Mouse (Mus musculus) forebrain, embryonic 11.5 days (tissue): ENCODE measurements around the gene Ak5. TPM values are rescaled to one million over a fixed set of nuclear protein-coding genes. Genes with fewer than 3 reads are reported as not detected.

Experiments
- ATAC-seq: fragments of 200-750 bp; cut with Nextera tagmentation; replicated peaks from 2 replicates; pipeline ENCODE4 v1.8.0; 2017; ENCODE audit warnings: moderate TSS enrichment; ENCODE audit not compliant: low FRiP score
- DNase-seq: peaks from one replicate; pipeline ENCODE4 v3.0.0-alpha.2; 2017; ENCODE audit warnings: low spot score
- H3K27ac ChIP-seq: fragments of 300-500 bp; sonication (generic); 2 replicates; pipeline ENCODE4 v1.5.1; 2014; ENCODE audit warnings: low read depth, low read length
- H3K27me3 ChIP-seq: fragments of 300-500 bp; sonication (generic); 2 replicates; pipeline ENCODE4 v1.6.1; 2014; ENCODE audit warnings: mild to moderate bottlenecking, low read length, mixed read lengths; ENCODE audit not compliant: control insufficient read depth, insufficient read depth
- H3K36me3 ChIP-seq: fragments of 300-500 bp; sonication (generic); 2 replicates; pipeline ENCODE4 v1.6.1; 2014; ENCODE audit warnings: mild to moderate bottlenecking, low read length, moderate library complexity, mixed read lengths; ENCODE audit not compliant: control insufficient read depth, insufficient read depth
- H3K4me1 ChIP-seq: fragments of 300-500 bp; sonication (generic); replicated peaks from 2 replicates; pipeline ENCODE4 v1.6.1; 2014; ENCODE audit warnings: low read length, mixed read lengths; ENCODE audit not compliant: control insufficient read depth, insufficient read depth
- H3K4me2 ChIP-seq: fragments of 300-500 bp; sonication (generic); 2 replicates; pipeline ENCODE4 v1.6.1; 2014; ENCODE audit warnings: low read depth, mild to moderate bottlenecking, low read length, moderate library complexity, mixed read lengths; ENCODE audit not compliant: severe bottlenecking
- H3K4me3 ChIP-seq: fragments of 300-500 bp; sonication (generic); 2 replicates; pipeline ENCODE4 v1.5.1; 2014; ENCODE audit warnings: low read depth, low read length
- H3K9ac ChIP-seq: fragments of 300-500 bp; sonication (generic); 2 replicates; pipeline ENCODE4 v1.6.1; 2014; ENCODE audit warnings: low read length
- H3K9me3 ChIP-seq: fragments of 300-500 bp; sonication (generic); 2 replicates; pipeline ENCODE4 v1.6.1; 2016; ENCODE audit warnings: low read length, mixed read lengths; ENCODE audit not compliant: control insufficient read depth
- WGBS: fragments of 180-500 bp; shearing (Covaris S2); extraction: QIAGEN DNeasy Blood & Tissue Kit; methylation state at CpG from one replicate; pipeline ENCODE4 v1.1.7; 2014; 5-methylcytosine and 5-hydroxymethylcytosine counted together
- polyA plus RNA-seq: library from polyadenylated mRNA; unstranded; fragments of >200 nt; fragmentation: Nextera tagmentation; extraction: Ambion mirVana; gene quantifications from 2 replicates; pipeline ENCODE4 v1.2.1, GENCODE M21; 2014

Gene Ak5
- polyA plus RNA-seq, 1 experiment from 2014 or later = 0.87 TPM

GRCm38 (mm10) chr3:152568455-152569241, 99.5 kb downstream of the Ak5 start:
- no peak for ATAC-seq

GRCm38 (mm10) chr3:152564516-152565113, 103.5 kb downstream of the Ak5 start:
- no peaks in the 10 kb centered on the region for H3K36me3 ChIP-seq
- DNase-seq = no peak
- WGBS = 88% methylated on average over 6 of the region's 6 CpGs
- H3K27ac ChIP-seq = no peak overlapping the region
- no peaks in the 10 kb centered on the region for H3K4me1 ChIP-seq
- H3K4me2 ChIP-seq = no peak overlapping the region
- ATAC-seq = no peak
- H3K4me3 ChIP-seq = no peak overlapping the region
- H3K27me3 ChIP-seq = no peaks in the 10 kb centered on the region
- no peak overlapping the region for H3K9ac ChIP-seq
- H3K9me3 ChIP-seq = no peaks in the 10 kb centered on the region

More at GRCm38 (mm10) chr3:152568455-152569241, 99.5 kb downstream of the Ak5 start:
- no peaks in the 10 kb centered on the region for H3K36me3 ChIP-seq
- H3K4me1 ChIP-seq = no peaks in the 10 kb centered on the region
- H3K4me2 ChIP-seq = no peak overlapping the region
- DNase-seq = no peak
- no peak overlapping the region for H3K9ac ChIP-seq
- H3K9me3 ChIP-seq = no peaks in the 10 kb centered on the region
- H3K27me3 ChIP-seq = no peaks in the 10 kb centered on the region
- WGBS = 74% methylated on average over 9 of the region's 9 CpGs
- no peak overlapping the region for H3K27ac ChIP-seq
- H3K4me3 ChIP-seq = no peak overlapping the region

- H3K27ac ChIP-seq = no peak overlapping the region
- H3K9ac ChIP-seq = no peak overlapping the region
- no peak for DNase-seq
- H3K4me1 ChIP-seq = no peaks in the 10 kb centered on the region
- H3K4me2 ChIP-seq = no peak overlapping the region
- ATAC-seq = no peak
- no peaks in the 10 kb centered on the region for H3K27me3 ChIP-seq
- no peaks in the 10 kb centered on the region for H3K9me3 ChIP-seq
- no peaks in the 10 kb centered on the region for H3K36me3 ChIP-seq
- no peak overlapping the region for H3K4me3 ChIP-seq
Measured at GRCm38 (mm10) chr3:152563833-152564232, 104.3 kb downstream of the Ak5 start.

GRCm38 (mm10) chr3:152561708-152562107, 106.5 kb downstream of the Ak5 start:
- WGBS = 80% methylated on average over 2 of the region's 2 CpGs

GRCm38 (mm10) chr3:152559295-152559694, 108.9 kb downstream of the Ak5 start:
- WGBS = 75% methylated on average over 4 of the region's 4 CpGs
- Histone ChIP-seq H3K9me3 (no peaks in the 10 kb centered on the region), H3K27me3 (no peaks in the 10 kb centered on the region), H3K4me3 (no peak overlapping the region), H3K27ac (no peak overlapping the region), H3K9ac (no peak overlapping the region), H3K4me1 (no peaks in the 10 kb centered on the region), H3K36me3 (no peaks in the 10 kb centered on the region), H3K4me2 (no peak overlapping the region)
- ATAC-seq = no peak
- no peak for DNase-seq

More at GRCm38 (mm10) chr3:152561708-152562107, 106.5 kb downstream of the Ak5 start:
- DNase-seq (no peak), ATAC-seq (no peak)
- H3K4me3 ChIP-seq = no peak overlapping the region
- H3K27me3 ChIP-seq = no peaks in the 10 kb centered on the region
- H3K4me2 ChIP-seq = no peak overlapping the region
- no peak overlapping the region for H3K27ac ChIP-seq
- H3K36me3 ChIP-seq = no peaks in the 10 kb centered on the region
- no peaks in the 10 kb centered on the region for H3K4me1 ChIP-seq
- no peak overlapping the region for H3K9ac ChIP-seq
- no peaks in the 10 kb centered on the region for H3K9me3 ChIP-seq

- Histone ChIP-seq H3K4me1 (no peaks in the 10 kb centered on the region), H3K9me3 (no peaks in the 10 kb centered on the region), H3K4me2 (no peak overlapping the region), H3K4me3 (no peak overlapping the region), H3K9ac (no peak overlapping the region), H3K27ac (no peak overlapping the region), H3K36me3 (no peaks in the 10 kb centered on the region), H3K27me3 (no peaks in the 10 kb centered on the region)
- DNase-seq = no peak
- no peak for ATAC-seq
- WGBS = 68% methylated on average over 10 of the region's 10 CpGs
Measured at GRCm38 (mm10) chr3:152558106-152558505, 110.1 kb downstream of the Ak5 start.

GRCm38 (mm10) chr3:152557659-152558058, 110.5 kb downstream of the Ak5 start:
- Histone ChIP-seq H3K4me3 (no peak overlapping the region), H3K9me3 (no peaks in the 10 kb centered on the region), H3K27ac (no peak overlapping the region), H3K27me3 (no peaks in the 10 kb centered on the region), H3K36me3 (no peaks in the 10 kb centered on the region), H3K4me1 (no peaks in the 10 kb centered on the region), H3K4me2 (no peak overlapping the region), H3K9ac (no peak overlapping the region)
- WGBS = 38% methylated on average over 12 of the region's 12 CpGs
- DNase-seq (peak; percentile 71), ATAC-seq (peak; percentile 46; the same call in 1 of the 2 replicates)

- no peak overlapping the region for H3K27ac ChIP-seq
- 84% methylated on average over 3 of the region's 3 CpGs for WGBS
- no peak overlapping the region for H3K4me3 ChIP-seq
- no peak for DNase-seq
- no peak overlapping the region for H3K4me2 ChIP-seq
- H3K4me1 ChIP-seq = no peaks in the 10 kb centered on the region
- H3K9me3 ChIP-seq = no peaks in the 10 kb centered on the region
- H3K27me3 ChIP-seq = no peaks in the 10 kb centered on the region
- no peaks in the 10 kb centered on the region for H3K36me3 ChIP-seq
- no peak for ATAC-seq
- no peak overlapping the region for H3K9ac ChIP-seq
Measured at GRCm38 (mm10) chr3:152556919-152557318, 111.2 kb downstream of the Ak5 start.

- no peak overlapping the region for H3K4me3 ChIP-seq
- no peaks in the 10 kb centered on the region for H3K36me3 ChIP-seq
- no peak overlapping the region for H3K9ac ChIP-seq
- no peaks in the 10 kb centered on the region for H3K4me1 ChIP-seq
- H3K27me3 ChIP-seq = no peaks in the 10 kb centered on the region
- no peak overlapping the region for H3K4me2 ChIP-seq
- H3K27ac ChIP-seq = no peak overlapping the region
- 77% methylated on average over 3 of the region's 4 CpGs for WGBS
- no peaks in the 10 kb centered on the region for H3K9me3 ChIP-seq
- no peak for DNase-seq
- no peak for ATAC-seq
Measured at GRCm38 (mm10) chr3:152556435-152556834, 111.7 kb downstream of the Ak5 start.
